Mouse (Mus musculus) cortical plate, adult 2 months (tissue): ENCODE results near the gene Gm45062.

Source experiments
- CTCF ChIP-seq: fragments of 200-500 bp; IDR thresholded peaks from 2 replicates; pipeline ENCODE4 v1.5.1; 2011; ENCODE audit warnings: mild to moderate bottlenecking, control low read depth, low read length; ENCODE audit not compliant: insufficient read depth; ENCODE audit errors: extremely low read depth
- POLR2A ChIP-seq: fragments of 200-500 bp; IDR thresholded peaks from 2 replicates; pipeline ENCODE4 v1.6.1; 2011; ENCODE audit warnings: mild to moderate bottlenecking, low read length, control low read depth; ENCODE audit not compliant: insufficient read depth; ENCODE audit errors: extremely low read depth

GRCm38 (mm10) chr6:8373051-8373450, 113.8 kb downstream of the Gm45062 start:
- TF ChIP-seq CTCF (no peak), POLR2A (no peak)
